Mouse (Mus musculus) E14TG2a.4 (cell line): ENCODE results near the gene Cgref1.

Experiments
- CTCF ChIP-seq: conservative IDR thresholded peaks from 2 replicates; pipeline ENCODE4 v1.5.1; 2014; ENCODE audit warnings: low read length
- NANOG ChIP-seq: IDR thresholded peaks from 2 replicates; pipeline ENCODE4 v1.6.1; 2014; ENCODE audit warnings: borderline replicate concordance, low read length, mixed read lengths
- POU5F1 ChIP-seq: IDR thresholded peaks from 2 replicates; pipeline ENCODE4 v1.6.1; 2014; ENCODE audit warnings: low read length, borderline replicate concordance

- TF ChIP-seq CTCF (no peak), POU5F1 (no peak), NANOG (no peak)
Measured at GRCm38 (mm10) chr5:30957891-30958290, 12.5 kb upstream of the Cgref1 start.
